Mouse (Mus musculus): ENCODE results near the gene Vtcn1. TPM values are rescaled to one million over a fixed set of nuclear protein-coding genes. Genes with fewer than 3 reads are reported as not detected.
"Not testable (repeated sequence)": the region's sequence is repeated elsewhere in the genome, so short reads cannot be mapped to it uniquely, and the experiment has no call there.

The Vtcn1 gene
- polyA plus RNA-seq, 1 experiment from 2014 or later, result 1.8 TPM

DNA sequence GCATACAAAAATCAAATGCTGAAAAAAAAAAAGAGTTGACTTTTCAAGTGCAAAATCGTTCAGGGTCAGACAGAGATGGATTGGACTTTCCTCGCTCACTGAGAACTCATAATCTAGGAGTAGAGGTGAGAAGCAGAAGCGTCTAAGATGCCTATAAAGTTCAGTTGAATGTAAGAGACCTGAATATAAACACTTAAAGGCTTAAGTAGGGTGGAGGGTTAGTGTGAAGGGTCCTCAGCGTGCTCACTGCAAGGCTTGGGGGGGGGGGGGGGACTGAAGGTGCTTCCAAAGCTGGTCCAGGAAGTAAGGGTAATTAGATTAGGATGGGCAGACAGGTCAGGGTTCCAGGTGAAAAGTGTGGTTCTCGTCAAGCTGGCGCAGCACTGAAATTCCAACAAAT, 19.3 kb upstream of the Vtcn1 start:
- in situ Hi-C loops (cut with MboI; ENCODE audit: low pct_unique_long_range_greater_than_20kb), result no loop called here
- ChIA-PET POLR2A (interaction anchor here (0.6 kb wide), 1 partner anchor 409 kb away, joined by 4 read pairs; no protein-coding TSS in a partner anchor), CTCF (interaction anchor here (1.0 to 1.9 kb wide), 5 partner anchors 9 to 43 kb away, joined by 3 to 6 read pairs (median 4); no protein-coding TSS in a partner anchor)
- no peak for TF ChIP-seq CTCF (IDR thresholded peaks at IDR 0.05)
- DNase-seq (ENCODE audit: low read depth, low spot score) (no peak), ATAC-seq (no peak)
- no peaks in the 10 kb centered on the region for H3K27me3 ChIP-seq

DNA sequence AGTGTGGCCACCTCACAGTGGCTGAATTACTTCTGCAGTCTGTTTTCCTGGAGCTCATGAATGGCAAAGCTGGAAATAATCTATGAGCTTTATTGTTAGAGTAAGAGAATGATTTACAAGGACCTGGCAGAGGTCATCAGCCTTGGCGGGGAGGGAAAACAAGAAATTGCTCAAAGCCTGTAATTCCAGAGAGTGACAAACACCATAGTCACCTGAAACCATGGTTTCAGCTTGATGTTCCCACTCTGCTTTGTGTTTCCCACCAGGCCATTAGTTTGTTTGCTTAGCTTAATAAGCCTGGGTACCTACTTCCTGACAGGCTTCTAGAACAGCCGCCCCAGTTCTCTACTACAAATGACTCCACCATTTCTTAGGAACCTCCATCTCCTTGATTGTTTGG, 14.8 kb upstream of the Vtcn1 start:
- ChIA-PET POLR2A (interaction anchor here (0.5 to 1.0 kb wide), 2 partner anchors 9 to 41 kb away, joined by 3 to 5 read pairs; no protein-coding TSS in a partner anchor), CTCF (interaction anchor here (0.7 to 1.7 kb wide), 11 partner anchors 10 to 106 kb away, joined by 3 to 7 read pairs (median 3); no protein-coding TSS in a partner anchor)
- H3K27me3 ChIP-seq, result no peaks in the 10 kb centered on the region
- ATAC-seq, result peak; percentile 35
- in situ Hi-C loops (cut with MboI; ENCODE audit: low pct_unique_long_range_greater_than_20kb), result no loop called here
- DNase-seq (ENCODE audit: low read depth, low spot score), result peak; percentile 58
- TF ChIP-seq CTCF (IDR thresholded peaks at IDR 0.05), result no peak

DNA sequence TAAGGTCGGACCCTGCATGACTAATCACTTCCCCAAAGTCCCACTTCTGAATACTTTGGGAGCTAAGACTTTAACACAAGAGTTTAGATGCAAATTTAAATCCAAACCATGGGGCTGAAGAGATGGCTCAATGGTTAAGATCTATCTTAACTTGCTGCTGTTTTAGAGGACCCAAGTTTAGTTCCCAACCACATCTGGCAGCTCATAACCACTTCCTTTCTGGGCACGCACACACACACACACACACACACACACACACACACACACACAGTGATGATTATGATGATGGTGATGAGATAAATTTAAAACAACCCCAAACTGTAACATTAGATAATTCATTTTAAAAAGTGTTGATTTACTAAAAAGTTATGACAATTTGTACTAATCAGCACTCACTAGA, 13.4 kb upstream of the Vtcn1 start:
- ATAC-seq (no peak), DNase-seq (ENCODE audit: low read depth, low spot score) (no peak)
- ChIA-PET POLR2A (no interaction called here), CTCF (interaction anchor here (1.6 kb wide), 1 partner anchor 48 kb away, joined by 3 read pairs; no protein-coding TSS in a partner anchor)
- no peak for TF ChIP-seq CTCF (IDR thresholded peaks at IDR 0.05)
- in situ Hi-C loops (cut with MboI; ENCODE audit: low pct_unique_long_range_greater_than_20kb), result no loop called here
- no peaks in the 10 kb centered on the region for H3K27me3 ChIP-seq

DNA sequence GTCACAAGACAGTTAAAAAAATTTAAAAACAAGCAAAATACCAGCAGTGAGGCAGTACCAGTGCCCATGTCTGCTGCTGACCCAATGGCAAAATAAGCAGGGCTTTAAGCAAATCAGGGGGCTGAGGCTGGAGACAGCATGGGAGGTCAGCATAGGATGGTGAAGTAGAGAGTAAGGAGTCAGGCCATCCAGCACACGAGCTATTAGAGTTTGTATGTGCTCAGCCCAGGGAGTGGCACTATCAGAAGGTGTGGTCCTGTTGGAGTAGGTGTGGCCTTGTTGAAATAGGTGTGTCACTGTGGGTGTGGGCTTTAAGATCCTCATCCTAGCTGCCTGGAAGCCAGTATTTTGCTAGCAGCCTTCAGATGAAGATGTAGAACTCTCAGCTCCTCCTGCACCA, 9.8 kb upstream of the Vtcn1 start:
- CTCF ChIA-PET, result interaction anchor here (1.5 kb wide), 1 partner anchor 9 kb away, joined by 3 read pairs; no protein-coding TSS in a partner anchor
- ATAC-seq; DNase-seq (ENCODE audit: low read depth, low spot score); in situ Hi-C loops (cut with MboI; ENCODE audit: low pct_unique_long_range_greater_than_20kb); POLR2A ChIA-PET; H3K27me3 ChIP-seq: not testable (repeated sequence)

DNA sequence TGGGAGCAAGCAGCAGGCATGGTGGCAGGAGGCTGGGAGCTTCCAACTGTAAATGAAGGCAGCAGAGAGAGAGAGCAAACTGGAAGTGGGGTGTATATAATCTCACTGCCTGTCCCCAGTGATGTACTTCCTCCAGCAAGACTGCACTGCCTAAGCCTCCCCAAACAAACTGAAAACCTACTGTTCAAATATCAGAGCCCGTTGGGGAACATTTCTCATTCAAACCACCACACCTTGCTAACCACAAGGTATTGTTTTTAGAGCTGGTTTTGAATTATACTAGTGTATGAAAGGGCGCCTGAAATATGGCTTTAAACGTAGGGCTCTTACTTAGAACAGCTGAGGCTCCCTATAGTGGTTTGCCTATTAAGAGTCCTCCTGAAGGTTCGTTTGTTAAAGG, 6.5 kb upstream of the Vtcn1 start:
- in situ Hi-C loops (cut with MboI; ENCODE audit: low pct_unique_long_range_greater_than_20kb), result no loop called here
- TF ChIP-seq CTCF (IDR thresholded peaks at IDR 0.05), result no peak
- no peak for DNase-seq (ENCODE audit: low read depth, low spot score)
- POLR2A ChIA-PET, result no interaction called here
- ATAC-seq, result no peak
- H3K27me3 ChIP-seq, result no peaks in the 10 kb centered on the region
- CTCF ChIA-PET, result interaction anchor here (1.2 to 1.5 kb wide), 3 partner anchors 8 to 15 kb away, joined by 3 read pairs; no protein-coding TSS in a partner anchor

DNA sequence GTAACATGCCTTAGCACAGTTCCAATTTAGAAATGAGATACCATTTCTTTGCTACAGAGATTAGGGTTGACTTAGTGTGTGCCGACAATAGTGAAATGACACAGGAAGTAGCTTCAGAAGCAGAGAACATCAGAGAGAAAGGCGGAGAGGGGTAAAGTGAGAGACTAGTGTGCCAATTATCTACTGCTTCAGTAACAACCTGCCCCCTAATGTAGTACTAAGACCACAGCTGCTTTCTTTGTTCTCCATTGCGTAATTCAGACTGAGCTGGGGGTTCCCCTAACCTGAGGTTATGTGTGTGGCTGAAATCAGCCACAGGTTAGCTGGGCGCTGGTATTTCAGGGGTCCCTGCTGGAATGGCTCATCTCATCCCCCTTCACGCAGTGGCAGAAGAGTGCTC, 5.7 kb upstream of the Vtcn1 start:
- no peak for ATAC-seq

DNA sequence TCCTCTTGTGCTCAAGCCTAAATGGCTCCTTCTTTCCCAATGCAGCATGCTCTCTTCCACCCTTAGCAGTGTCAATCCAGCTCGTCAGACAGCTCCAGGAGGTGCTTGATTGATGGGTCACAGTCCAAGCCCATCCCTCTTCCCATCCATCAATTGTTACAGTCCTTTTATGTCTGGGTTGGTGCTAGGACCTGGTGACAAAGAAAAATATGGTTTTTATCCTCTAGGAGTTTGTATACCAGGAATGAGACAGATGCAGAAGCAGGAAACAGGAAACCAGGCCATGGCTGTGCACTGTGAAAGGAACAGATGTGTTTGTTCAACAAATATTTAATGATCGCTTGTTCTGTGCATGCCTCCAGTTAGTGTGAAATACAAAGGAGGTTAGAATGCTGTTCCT, 4.4 kb upstream of the Vtcn1 start:
- in situ Hi-C loops (cut with MboI; ENCODE audit: low pct_unique_long_range_greater_than_20kb), result no loop called here
- ATAC-seq (no peak), DNase-seq (ENCODE audit: low read depth, low spot score) (no peak)
- no peak for TF ChIP-seq CTCF (IDR thresholded peaks at IDR 0.05)
- POLR2A ChIA-PET, result no interaction called here
- CTCF ChIA-PET, result interaction anchor here (0.7 to 2.1 kb wide), 4 partner anchors 10 to 53 kb away, joined by 3 to 11 read pairs (median 5); no protein-coding TSS in a partner anchor
- no peaks in the 10 kb centered on the region for H3K27me3 ChIP-seq

More for the DNA sequence above, 5.7 kb upstream of the Vtcn1 start:
- CTCF ChIA-PET, result interaction anchor here (1.2 to 2.1 kb wide), 4 partner anchors 10 to 51 kb away, joined by 3 to 11 read pairs (median 5); no protein-coding TSS in a partner anchor
- DNase-seq (ENCODE audit: low read depth, low spot score), result no peak
- no peaks in the 10 kb centered on the region for H3K27me3 ChIP-seq
- no peak for TF ChIP-seq CTCF (IDR thresholded peaks at IDR 0.05)
- POLR2A ChIA-PET, result interaction anchor here (0.8 kb wide), 1 partner anchor 9 kb away, joined by 3 read pairs; no protein-coding TSS in a partner anchor
- in situ Hi-C loops (cut with MboI; ENCODE audit: low pct_unique_long_range_greater_than_20kb), result no loop called here

DNA sequence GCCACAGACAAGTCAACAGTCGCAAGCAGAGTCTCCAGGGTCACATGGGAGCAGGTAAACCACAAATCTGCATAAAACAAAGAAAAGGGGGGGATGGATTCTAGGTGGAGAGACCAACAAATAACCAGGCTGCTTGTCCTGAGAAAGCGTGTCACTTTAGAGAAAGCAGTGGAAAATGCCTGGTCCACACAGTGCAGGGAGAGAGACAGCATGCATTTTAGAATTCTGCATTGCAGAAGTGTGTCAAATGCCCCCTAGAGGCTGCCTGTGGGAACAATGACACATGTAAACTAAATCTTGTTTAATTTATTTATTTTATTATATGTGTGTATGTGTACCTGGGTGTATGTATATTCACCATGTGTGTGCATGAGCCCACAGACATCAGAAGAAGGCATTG, 4.0 kb upstream of the Vtcn1 start:
- in situ Hi-C loops (cut with MboI; ENCODE audit: low pct_unique_long_range_greater_than_20kb), result no loop called here
- no peaks in the 10 kb centered on the region for H3K27me3 ChIP-seq
- CTCF ChIA-PET, result interaction anchor here (2.1 kb wide), 1 partner anchor 10 kb away, joined by 11 read pairs; no protein-coding TSS in a partner anchor
- POLR2A ChIA-PET, result no interaction called here
- ATAC-seq (no peak), DNase-seq (ENCODE audit: low read depth, low spot score) (no peak)
- peak; percentile 79 for TF ChIP-seq CTCF (IDR thresholded peaks at IDR 0.05)

DNA sequence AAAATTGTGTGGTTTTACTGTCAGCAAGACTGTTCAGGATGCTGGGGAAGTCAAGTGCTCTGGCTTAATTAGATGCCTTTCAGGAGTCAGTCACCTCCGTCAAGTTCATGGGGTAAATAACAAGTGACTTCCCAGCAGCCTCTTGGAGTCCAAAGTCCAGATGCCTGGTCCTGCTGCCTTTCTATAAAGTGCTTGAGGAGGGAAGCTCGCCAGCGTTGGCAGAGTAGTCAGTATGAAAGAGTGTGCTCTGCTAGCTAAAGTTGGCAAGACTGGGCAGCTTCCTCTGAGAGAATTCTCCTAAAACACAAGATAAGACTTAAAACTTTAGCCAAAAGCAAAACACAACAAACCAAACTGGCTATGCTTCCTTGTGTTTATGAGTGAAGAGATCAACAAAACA, 18.5 kb downstream of the Vtcn1 start:
- no peaks in the 10 kb centered on the region for H3K27me3 ChIP-seq
- in situ Hi-C loops (cut with MboI; ENCODE audit: low pct_unique_long_range_greater_than_20kb), result no loop called here
- DNase-seq (ENCODE audit: low read depth, low spot score) (no peak), ATAC-seq (no peak)
- ChIA-PET CTCF (interaction anchor here (0.9 to 1.3 kb wide), 2 partner anchors 12 to 63 kb away, joined by 3 to 4 read pairs; no protein-coding TSS in a partner anchor), POLR2A (no interaction called here)
- TF ChIP-seq CTCF (IDR thresholded peaks at IDR 0.05), result no peak

DNA sequence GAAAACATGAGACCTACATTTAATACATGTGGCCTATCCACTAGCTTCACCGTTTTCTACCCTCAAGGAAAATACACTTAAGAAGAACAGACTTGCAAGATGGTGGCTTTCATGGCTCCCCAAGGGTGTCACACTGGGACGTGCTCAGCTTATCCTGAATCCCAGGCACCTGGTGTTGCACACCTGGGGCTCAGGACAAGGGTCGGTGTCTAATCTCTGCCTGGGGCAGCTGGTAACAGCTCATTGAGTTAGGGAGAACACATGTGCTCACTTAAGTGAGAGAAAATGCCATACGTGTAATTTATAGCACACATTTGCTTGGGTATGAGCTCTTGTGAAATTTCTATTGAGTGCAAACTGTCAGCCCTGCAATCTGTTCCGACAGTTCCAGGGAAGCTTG, 19.1 kb downstream of the Vtcn1 start:
- POLR2A ChIA-PET, result no interaction called here
- no peaks in the 10 kb centered on the region for H3K27me3 ChIP-seq
- ATAC-seq, result no peak
- no peak for DNase-seq (ENCODE audit: low read depth, low spot score)
- CTCF ChIA-PET, result interaction anchor here (0.9 to 1.6 kb wide), 4 partner anchors 13 to 62 kb away, joined by 3 to 6 read pairs (median 4); no protein-coding TSS in a partner anchor
- in situ Hi-C loops (cut with MboI; ENCODE audit: low pct_unique_long_range_greater_than_20kb), result no loop called here
- no peak for TF ChIP-seq CTCF (IDR thresholded peaks at IDR 0.05)

DNA sequence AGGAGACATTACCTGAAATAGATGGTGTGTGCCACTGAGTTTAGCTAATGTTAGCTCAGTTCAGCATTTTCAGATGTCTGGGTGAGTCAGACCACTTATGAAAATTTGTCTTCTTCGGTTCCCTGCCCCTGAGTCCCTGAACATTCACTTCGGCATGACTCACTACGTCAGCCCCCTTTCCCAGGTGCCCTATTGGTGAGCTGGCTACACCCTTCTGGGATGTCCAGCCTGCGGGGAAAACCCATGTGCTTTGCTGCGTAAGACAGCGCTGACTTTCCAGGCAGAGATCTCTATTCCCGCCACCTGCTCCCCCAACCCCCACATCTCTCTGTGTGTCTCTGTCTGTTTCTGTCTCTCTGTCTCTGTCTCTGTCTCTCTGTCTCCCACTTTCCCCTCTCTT, 23.1 kb downstream of the Vtcn1 start:
- ATAC-seq (peak; percentile 97), DNase-seq (ENCODE audit: low read depth, low spot score) (peak; percentile 97)
- TF ChIP-seq CTCF (IDR thresholded peaks at IDR 0.05), result no peak
- ChIA-PET POLR2A (interaction anchor here (0.6 to 1.2 kb wide), 3 partner anchors 9 to 1076 kb away, joined by 3 to 4 read pairs (median 3); partner anchors contain the start of gene Slc22a15), CTCF (interaction anchor here (0.7 to 4.8 kb wide), 6 partner anchors 11 to 80 kb away, joined by 3 to 23 read pairs (median 3); no protein-coding TSS in a partner anchor)
- no peaks in the 10 kb centered on the region for H3K27me3 ChIP-seq
- in situ Hi-C loops (cut with MboI; ENCODE audit: low pct_unique_long_range_greater_than_20kb), result no loop called here
